Mouse (Mus musculus) liver, embryonic 16.5 days (tissue): Measurements from ENCODE around the gene Fhad1. TPM values are rescaled to one million over a fixed set of nuclear protein-coding genes. Genes with fewer than 3 reads are reported as not detected.

ENCODE experiments used
- ATAC-seq: fragments of 200-750 bp; cut with Nextera tagmentation; 2 replicates; pipeline ENCODE4 v1.8.0; 2017; ENCODE audit warnings: low read depth, mild to moderate bottlenecking, moderate number of reproducible peaks, moderate library complexity
- H3K27ac ChIP-seq: fragments of 300-500 bp; sonication (generic); 2 replicates; pipeline ENCODE4 v1.5.1; 2014; ENCODE audit warnings: mild to moderate bottlenecking, low read length
- H3K27me3 ChIP-seq: fragments of 300-500 bp; sonication (generic); 2 replicates; pipeline ENCODE4 v1.6.1; 2014; ENCODE audit warnings: low read depth, low read length, mixed read lengths; ENCODE audit not compliant: control insufficient read depth, insufficient read depth
- H3K36me3 ChIP-seq: fragments of 300-500 bp; sonication (generic); 2 replicates; pipeline ENCODE4 v1.6.1; 2014; ENCODE audit warnings: mild to moderate bottlenecking; ENCODE audit not compliant: control insufficient read depth, insufficient read depth
- H3K4me1 ChIP-seq: fragments of 300-500 bp; sonication (generic); 2 replicates; pipeline ENCODE4 v1.6.1; 2014; ENCODE audit warnings: low read depth, low read length, mixed read lengths; ENCODE audit not compliant: control insufficient read depth
- H3K4me2 ChIP-seq: fragments of 300-500 bp; sonication (generic); 2 replicates; pipeline ENCODE4 v1.6.1; 2014; ENCODE audit warnings: low read depth, low read length, mixed read lengths
- H3K4me3 ChIP-seq: fragments of 300-500 bp; sonication (generic); 2 replicates; pipeline ENCODE4 v1.5.1; 2014; ENCODE audit warnings: low read depth, mild to moderate bottlenecking, low read length
- H3K9ac ChIP-seq: fragments of 300-500 bp; sonication (generic); 2 replicates; pipeline ENCODE4 v1.6.1; 2014; ENCODE audit warnings: low read depth, low read length
- H3K9me3 ChIP-seq: fragments of 300-500 bp; sonication (generic); replicated peaks from 2 replicates; pipeline ENCODE4 v1.6.1; 2016; ENCODE audit warnings: low read length; ENCODE audit not compliant: control insufficient read depth
- WGBS: fragments of 180-500 bp; shearing (Covaris S2); extraction: QIAGEN DNeasy Blood & Tissue Kit; methylation state at CpG from one replicate; pipeline ENCODE4 v1.1.7; 2014; ENCODE audit not compliant: insufficient replicate concordance; 5-methylcytosine and 5-hydroxymethylcytosine counted together
- polyA plus RNA-seq: library from polyadenylated mRNA; unstranded; fragments of >200 nt; fragmentation: Nextera tagmentation; extraction: Ambion mirVana; gene quantifications from 2 replicates; pipeline ENCODE4 v1.2.1, GENCODE M21; 2015

The Fhad1 gene
- polyA plus RNA-seq, 1 experiment from 2014 or later = not detected

DNA sequence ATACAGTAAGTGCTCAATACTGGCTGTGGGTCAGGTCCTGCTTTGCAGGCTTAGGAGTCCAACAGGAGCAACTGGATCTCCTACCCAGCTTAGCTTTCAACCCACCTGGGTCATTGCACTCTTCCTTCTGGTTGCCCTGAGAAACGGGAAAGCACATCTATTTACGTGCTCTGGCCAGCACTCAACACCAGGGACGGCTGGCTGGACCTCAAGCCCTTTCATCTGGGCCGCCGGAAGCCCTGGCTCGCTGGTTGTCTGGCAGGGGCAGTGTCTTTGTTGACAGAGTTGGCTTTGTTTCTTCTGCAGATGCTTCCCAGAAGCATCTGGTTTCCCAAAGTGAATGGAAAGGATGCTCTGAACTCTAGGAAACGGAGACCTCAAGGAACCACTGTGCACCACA is 100.8 kb downstream of the Fhad1 start:
- Histone ChIP-seq H3K4me2 (no peak overlapping the region), H3K9ac (no peak overlapping the region), H3K27ac (no peak overlapping the region), H3K4me3 (no peak overlapping the region), H3K36me3 (no peaks in the 10 kb centered on the region), H3K4me1 (peaks cover 4% of the 10 kb centered on the region), H3K9me3 (no peaks in the 10 kb centered on the region), H3K27me3 (no peaks in the 10 kb centered on the region)
- WGBS = 56% methylated on average over 7 of the region's 7 CpGs
- no peak for ATAC-seq

DNA sequence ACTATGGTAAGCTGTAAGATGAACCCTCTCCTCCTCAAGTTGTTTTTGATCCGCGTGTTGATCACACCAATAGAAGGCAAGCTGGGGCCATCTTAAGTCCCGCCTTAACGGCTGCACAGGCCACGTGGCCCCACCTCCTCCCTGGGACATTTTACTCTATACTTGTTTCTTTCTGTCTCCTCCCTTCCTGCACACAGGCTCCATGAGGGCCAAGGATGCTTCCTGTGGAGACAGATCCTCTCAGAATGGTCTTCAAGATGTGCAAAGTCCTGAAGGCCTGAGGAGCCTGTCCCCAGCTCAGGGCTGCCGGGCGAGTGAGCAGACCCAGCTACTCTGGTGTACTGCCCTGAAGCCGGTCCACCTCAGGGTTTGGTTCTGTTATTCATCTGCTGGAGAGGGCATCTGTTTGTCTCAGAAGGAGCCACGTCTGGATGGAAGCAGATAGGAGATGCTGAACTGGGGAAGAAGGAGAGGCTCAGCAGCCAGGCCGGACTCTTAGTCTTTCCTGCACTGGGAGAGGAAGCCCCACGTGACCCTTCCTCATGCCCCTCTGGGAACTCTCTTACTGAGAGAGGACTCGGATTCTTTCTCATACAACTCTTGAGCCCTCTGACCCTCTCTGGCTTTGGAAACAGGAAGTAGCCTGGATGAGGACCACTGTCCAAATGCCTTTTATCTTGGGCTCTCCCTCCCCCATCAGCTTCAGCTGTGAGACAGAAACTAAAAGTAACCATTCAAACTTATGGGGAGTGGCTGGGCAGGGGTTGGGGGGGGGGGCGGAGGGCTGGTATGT is 101.5 kb downstream of the Fhad1 start:
- peaks cover 4% of the 10 kb centered on the region for H3K4me1 ChIP-seq
- H3K36me3 ChIP-seq = no peaks in the 10 kb centered on the region
- no peaks in the 10 kb centered on the region for H3K9me3 ChIP-seq
- WGBS = 62% methylated on average over 13 of the region's 13 CpGs
- H3K27ac ChIP-seq = no peak overlapping the region
- H3K4me3 ChIP-seq = no peak overlapping the region
- H3K27me3 ChIP-seq = no peaks in the 10 kb centered on the region
- no peak overlapping the region for H3K9ac ChIP-seq
- H3K4me2 ChIP-seq = no peak overlapping the region
- no peak for ATAC-seq

DNA sequence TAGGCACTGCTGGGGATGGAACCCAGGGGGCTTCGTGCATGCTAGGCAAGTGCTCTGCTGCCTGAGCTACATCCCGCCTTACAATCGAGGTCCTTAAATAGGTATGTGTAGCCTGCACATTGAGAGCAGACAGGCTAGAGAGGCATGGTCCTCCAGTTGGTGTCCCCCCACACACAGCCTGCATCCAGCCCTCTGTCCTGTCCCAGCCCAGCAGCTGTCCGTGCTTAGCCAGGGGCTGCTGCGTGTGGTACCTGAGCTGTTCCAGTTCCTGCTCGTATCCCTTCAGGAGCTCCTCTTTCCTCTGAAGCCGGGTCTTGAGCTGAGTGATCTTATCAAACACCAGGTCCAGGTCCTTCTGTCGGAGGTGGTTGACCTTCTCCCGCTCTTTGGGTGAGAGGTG is 110.2 kb downstream of the Fhad1 start:
- Histone ChIP-seq H3K9me3 (no peaks in the 10 kb centered on the region), H3K36me3 (no peaks in the 10 kb centered on the region), H3K4me2 (no peak overlapping the region), H3K4me3 (no peak overlapping the region), H3K27ac (no peak overlapping the region), H3K4me1 (no peaks in the 10 kb centered on the region), H3K9ac (no peak overlapping the region), H3K27me3 (no peaks in the 10 kb centered on the region)
- 67% methylated on average over 9 of the region's 9 CpGs for WGBS
- ATAC-seq = no peak

DNA sequence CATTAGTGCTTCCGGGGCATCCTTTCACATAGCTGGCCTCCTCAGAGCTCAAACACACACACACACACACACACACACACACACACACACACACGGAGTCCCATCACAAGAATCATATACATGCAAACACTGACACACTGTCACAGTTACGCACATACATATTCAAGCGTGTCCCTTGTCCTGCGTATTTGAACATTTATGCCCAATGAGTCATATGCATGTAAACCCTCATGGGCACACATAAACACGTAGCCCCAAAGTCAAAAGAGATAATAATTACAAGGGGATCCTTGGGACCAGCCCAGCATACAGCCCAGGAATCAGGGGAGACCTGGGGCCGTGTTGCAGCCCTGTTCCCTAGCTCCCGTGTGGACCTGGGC is 112.4 kb downstream of the Fhad1 start:
- Histone ChIP-seq H3K36me3 (no peaks in the 10 kb centered on the region), H3K27me3 (no peaks in the 10 kb centered on the region), H3K4me1 (no peaks in the 10 kb centered on the region), H3K9me3 (no peaks in the 10 kb centered on the region), H3K9ac (no peak overlapping the region), H3K27ac (no peak overlapping the region), H3K4me3 (no peak overlapping the region), H3K4me2 (no peak overlapping the region)
- 71% methylated on average over 8 of the region's 8 CpGs for WGBS
- ATAC-seq = no peak

DNA sequence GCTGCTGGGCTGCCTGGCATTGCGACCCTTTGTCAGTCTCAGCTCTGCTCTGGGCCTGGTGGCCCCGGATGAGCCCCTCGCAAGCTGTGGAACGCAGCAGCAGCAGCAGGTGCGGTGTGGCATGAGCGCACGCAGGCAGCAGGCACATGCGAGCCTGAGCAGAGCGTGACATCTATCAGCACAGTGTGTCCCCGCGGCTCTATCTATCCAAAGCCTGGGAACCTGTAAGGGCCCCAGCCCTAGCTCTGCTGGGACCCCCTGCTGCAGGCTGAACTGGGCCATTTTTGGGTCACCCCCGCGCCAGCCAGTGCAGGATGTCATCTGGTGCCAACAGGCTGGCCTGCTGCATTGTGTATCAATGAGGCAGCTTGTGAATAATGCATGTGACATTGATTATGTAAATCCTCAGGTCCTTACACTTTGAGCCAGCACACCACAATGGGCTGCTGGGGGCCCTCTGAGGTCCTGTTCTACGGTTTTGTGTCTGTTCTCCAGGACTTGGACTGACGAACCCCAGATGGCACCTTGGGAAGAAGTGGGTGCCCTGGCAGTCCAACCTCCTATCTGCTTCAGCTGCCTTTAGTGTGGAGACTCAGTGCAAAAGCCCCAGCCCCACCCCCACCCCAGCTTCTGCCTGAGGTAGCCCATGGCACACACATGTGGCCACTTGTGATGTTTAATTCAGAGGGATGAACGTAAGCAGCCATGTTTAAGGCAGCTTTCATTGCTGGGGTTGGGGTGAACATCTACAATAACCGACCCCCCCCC is 113.0 kb downstream of the Fhad1 start:
- H3K9me3 ChIP-seq = no peaks in the 10 kb centered on the region
- no peaks in the 10 kb centered on the region for H3K27me3 ChIP-seq
- no peak overlapping the region for H3K4me2 ChIP-seq
- no peaks in the 10 kb centered on the region for H3K36me3 ChIP-seq
- no peak overlapping the region for H3K27ac ChIP-seq
- no peak overlapping the region for H3K4me3 ChIP-seq
- no peak for ATAC-seq
- no peaks in the 10 kb centered on the region for H3K4me1 ChIP-seq
- WGBS = 74% methylated on average over 17 of the region's 17 CpGs
- H3K9ac ChIP-seq = no peak overlapping the region

DNA sequence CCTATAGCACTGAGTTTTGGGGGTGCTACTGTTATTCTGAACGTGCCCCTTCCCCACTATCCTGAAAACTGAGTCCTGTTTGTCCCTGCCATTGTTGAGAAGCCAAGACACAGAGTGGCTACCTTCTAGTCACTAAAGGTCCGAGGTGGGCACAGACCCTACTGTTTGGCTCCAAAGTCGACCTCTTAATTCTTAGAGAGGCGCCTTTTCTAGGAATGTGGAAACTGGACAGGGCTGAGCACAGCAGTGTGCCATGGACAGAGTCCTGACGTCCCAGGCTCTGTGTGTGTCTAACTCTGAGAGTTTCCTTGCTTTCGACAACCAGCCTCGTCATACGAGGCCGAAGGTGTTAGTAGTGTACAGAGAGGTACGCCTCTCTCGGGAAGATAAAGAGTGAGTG is 114.5 kb downstream of the Fhad1 start:
- 57% methylated on average over 11 of the region's 11 CpGs for WGBS
- Histone ChIP-seq H3K27ac (no peak overlapping the region), H3K4me1 (peaks cover under 1% of the 10 kb centered on the region; the same call in 1 of the 2 replicates), H3K9ac (no peak overlapping the region), H3K4me2 (no peak overlapping the region), H3K36me3 (no peaks in the 10 kb centered on the region), H3K27me3 (no peaks in the 10 kb centered on the region), H3K9me3 (no peaks in the 10 kb centered on the region), H3K4me3 (no peak overlapping the region)
- no peak for ATAC-seq

DNA sequence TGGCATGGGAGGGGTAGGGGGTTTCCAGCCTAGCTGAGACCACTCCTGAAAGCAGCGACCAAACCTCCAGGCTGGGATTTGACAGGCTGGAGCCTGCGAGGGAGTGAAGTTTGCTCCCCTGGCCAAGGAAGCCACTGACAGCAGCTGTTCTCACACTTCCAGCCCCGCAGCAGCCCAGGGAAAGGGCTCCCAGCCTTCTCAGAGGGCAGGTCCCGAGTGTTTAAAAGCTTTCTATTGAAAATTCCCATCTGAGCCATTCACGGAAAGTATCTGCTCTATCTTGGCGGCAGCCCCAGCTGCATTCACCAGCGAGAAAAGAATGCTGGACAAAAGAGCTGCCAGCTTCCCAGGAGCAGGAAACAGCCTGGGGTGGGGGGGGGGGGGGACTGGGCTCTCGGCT is 114.9 kb downstream of the Fhad1 start:
- Histone ChIP-seq H3K9ac (no peak overlapping the region), H3K4me2 (no peak overlapping the region), H3K36me3 (no peaks in the 10 kb centered on the region), H3K27ac (no peak overlapping the region), H3K4me1 (peaks cover 3% of the 10 kb centered on the region; the same call in 1 of the 2 replicates), H3K9me3 (no peaks in the 10 kb centered on the region), H3K27me3 (no peaks in the 10 kb centered on the region), H3K4me3 (no peak overlapping the region)
- 41% methylated on average over 8 of the region's 8 CpGs for WGBS
- ATAC-seq = no peak

DNA sequence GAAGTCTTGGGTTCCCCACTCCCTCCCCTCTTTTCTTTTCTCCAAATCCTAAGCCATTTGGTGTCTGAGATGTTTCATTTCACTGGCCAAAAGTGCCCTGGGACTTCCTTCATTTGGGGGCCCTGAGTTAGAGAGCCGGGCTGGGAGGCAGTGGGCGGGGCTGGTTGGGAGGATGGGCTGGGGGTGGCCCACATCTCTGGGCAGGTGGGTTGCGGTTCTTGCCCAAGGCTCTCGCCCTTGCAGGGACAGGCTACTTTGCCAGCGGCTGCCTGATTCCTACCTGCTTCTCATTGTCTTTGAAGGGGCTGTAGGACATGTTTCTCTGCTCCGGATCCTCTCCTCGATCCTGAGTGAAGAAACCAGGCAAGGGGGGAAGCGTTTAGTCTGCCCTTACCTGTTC is 116.0 kb downstream of the Fhad1 start:
- Histone ChIP-seq H3K27ac (no peak overlapping the region), H3K4me1 (peaks cover 3% of the 10 kb centered on the region; the same call in 1 of the 2 replicates), H3K4me3 (no peak overlapping the region), H3K9ac (no peak overlapping the region), H3K36me3 (no peaks in the 10 kb centered on the region), H3K9me3 (no peaks in the 10 kb centered on the region), H3K4me2 (no peak overlapping the region), H3K27me3 (no peaks in the 10 kb centered on the region)
- WGBS = 68% methylated on average over 8 of the region's 8 CpGs
- no peak for ATAC-seq

DNA sequence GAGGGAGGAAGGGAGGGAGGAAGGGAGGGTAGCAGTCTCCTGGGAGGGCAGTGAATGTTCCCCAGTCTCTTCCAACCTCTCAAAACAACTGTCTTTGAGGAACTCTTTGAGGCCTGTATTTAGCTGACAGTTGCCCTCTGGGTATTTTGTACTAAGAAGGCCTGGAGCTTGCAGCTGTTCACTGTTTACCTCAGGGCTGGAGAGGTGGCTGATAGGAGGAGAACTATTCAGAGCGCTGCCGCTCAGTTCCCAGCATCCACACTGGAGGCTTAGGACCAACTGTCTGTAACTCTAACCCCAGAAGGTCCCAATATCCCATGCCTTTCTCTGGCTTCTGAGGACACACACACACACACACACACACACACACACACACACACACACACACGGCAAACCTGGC is 117.0 kb downstream of the Fhad1 start:
- Histone ChIP-seq H3K27ac (no peak overlapping the region), H3K36me3 (no peaks in the 10 kb centered on the region), H3K9ac (no peak overlapping the region), H3K27me3 (no peaks in the 10 kb centered on the region), H3K4me2 (no peak overlapping the region), H3K9me3 (no peaks in the 10 kb centered on the region), H3K4me3 (no peak overlapping the region), H3K4me1 (peaks cover 3% of the 10 kb centered on the region; the same call in 1 of the 2 replicates)
- 61% methylated on average over 3 of the region's 3 CpGs for WGBS
- no peak for ATAC-seq
